ENCODE assay signal across 10 mouse cellular contexts in genomic region chr10:39571011-39571410, GRCm38 (mm10). TPM values are rescaled to one million over a fixed set of nuclear protein-coding genes. Genes with fewer than 3 reads are reported as not detected.
DNase-seq lines count a peak whose midpoint lies in the region; ATAC-seq and TF ChIP-seq lines count a peak whose summit lies in the region.
"Had no signal": no experiment of that assay in that cellular context is flagged by ENCODE, and none has a peak within 500 bp of the region (broad histone marks: within the 10 kb centered on the region; RNA-seq: fewer than 3 reads in every experiment).

No protein-coding gene starts in this region.

- no peak for ATAC-seq in lung, embryonic 16.5 days (ENCODE audit: low read depth)
- ATAC-seq in lung, postnatal 0 days, result no peak
- peak; percentile 46 for ATAC-seq in hindbrain, embryonic 16.5 days
- ATAC-seq in stomach, embryonic 16.5 days (ENCODE audit: insufficient read depth, low FRiP score), result no peak
- no peak for ATAC-seq in liver, embryonic 12.5 days

- peak; percentile 53 for DNase-seq in adrenal gland, adult 2 months
- no peak for DNase-seq in adrenal gland, postnatal 4 days (ENCODE audit: low spot score in 2 of 2)
- DNase-seq in lung, postnatal 0 days (ENCODE audit: low spot score), result no peak
- no peak for DNase-seq in gastrocnemius, postnatal 4 days (ENCODE audit: low spot score in 2 of 2)
- DNase-seq: cerebellum, adult 9-11 months; right cerebral cortex, postnatal 4 days had no signal

- WGBS in lung, embryonic 16.5 days, result 23% methylated on average over 7 of the region's 7 CpGs
- WGBS in lung, postnatal 0 days, result 40% methylated on average over 7 of the region's 7 CpGs
- 34% methylated on average over 7 of the region's 7 CpGs for WGBS in hindbrain, embryonic 16.5 days
- 25% methylated on average over 7 of the region's 7 CpGs for WGBS in stomach, embryonic 16.5 days
- 40% methylated on average over 7 of the region's 7 CpGs for WGBS in liver, embryonic 12.5 days (ENCODE audit: insufficient replicate concordance)

- TF ChIP-seq EP300 in lung, postnatal 0 days (IDR thresholded peaks at IDR 0.05), result no peak

- TF ChIP-seq CTCF in lung, postnatal 0 days (IDR thresholded peaks at IDR 0.05), result no peak

- peaks cover 7% of the 10 kb centered on the region; the same call in 1 of the 2 replicates for H3K4me1 ChIP-seq in lung, embryonic 16.5 days (replicated peaks; ENCODE audit: control insufficient read depth, insufficient read depth, low read length)
- H3K4me1 ChIP-seq in lung, postnatal 0 days (ENCODE audit: insufficient read depth, low read depth, low read length), result no peaks in the 10 kb centered on the region
- H3K4me1 ChIP-seq in hindbrain, embryonic 16.5 days (ENCODE audit: control insufficient read depth, insufficient read depth, low read depth, low read length), result peaks cover 24% of the 10 kb centered on the region
- H3K4me1 ChIP-seq in stomach, embryonic 16.5 days (ENCODE audit: control insufficient read depth, insufficient read depth, low read length), result peaks cover 26% of the 10 kb centered on the region
- peaks cover 5% of the 10 kb centered on the region; the same call in 1 of the 2 replicates for H3K4me1 ChIP-seq in liver, embryonic 12.5 days

- H3K9me3 ChIP-seq in lung, embryonic 16.5 days (ENCODE audit: control insufficient read depth, low read length), result no peaks in the 10 kb centered on the region
- H3K9me3 ChIP-seq in lung, postnatal 0 days (ENCODE audit: low read length), result no peaks in the 10 kb centered on the region
- no peaks in the 10 kb centered on the region for H3K9me3 ChIP-seq in hindbrain, embryonic 16.5 days (ENCODE audit: control insufficient read depth, low read length)
- H3K9me3 ChIP-seq in stomach, embryonic 16.5 days (replicated peaks; ENCODE audit: control insufficient read depth, low read length), result no peaks in the 10 kb centered on the region
- H3K9me3 ChIP-seq in liver, embryonic 12.5 days (replicated peaks), result no peaks in the 10 kb centered on the region

- no peak overlapping the region for H3K9ac ChIP-seq in lung, embryonic 16.5 days (ENCODE audit: low read length)
- no peak overlapping the region for H3K9ac ChIP-seq in lung, postnatal 0 days (replicated peaks; ENCODE audit: low read depth)
- H3K9ac ChIP-seq in hindbrain, embryonic 16.5 days (ENCODE audit: low read depth, low read length), result no peak overlapping the region
- H3K9ac ChIP-seq in stomach, embryonic 16.5 days (ENCODE audit: low read length), result no peak overlapping the region
- no peak overlapping the region for H3K9ac ChIP-seq in liver, embryonic 12.5 days

- H3K27me3 ChIP-seq in lung, embryonic 16.5 days (ENCODE audit: control insufficient read depth, insufficient read depth, low read depth, low read length), result no peaks in the 10 kb centered on the region
- H3K27me3 ChIP-seq in lung, postnatal 0 days (replicated peaks; ENCODE audit: insufficient read depth, low read length), result no peaks in the 10 kb centered on the region
- no peaks in the 10 kb centered on the region for H3K27me3 ChIP-seq in hindbrain, embryonic 16.5 days (replicated peaks; ENCODE audit: control insufficient read depth, insufficient read depth, low read length)
- no peaks in the 10 kb centered on the region for H3K27me3 ChIP-seq in stomach, embryonic 16.5 days (ENCODE audit: control insufficient read depth, insufficient read depth, low read length)
- 0 out of 2 replicates have a peak, but pooled peaks cover 7% of the 10 kb centered on the region for H3K27me3 ChIP-seq in liver, embryonic 12.5 days (replicated peaks)

- no peak overlapping the region for H3K4me3 ChIP-seq in lung, embryonic 16.5 days (ENCODE audit: low read length)
- H3K4me3 ChIP-seq in lung, postnatal 0 days (ENCODE audit: low read depth, low read length), result no peak overlapping the region
- no peak overlapping the region for H3K4me3 ChIP-seq in hindbrain, embryonic 16.5 days (ENCODE audit: low read length)
- no peak overlapping the region for H3K4me3 ChIP-seq in stomach, embryonic 16.5 days (replicated peaks; ENCODE audit: low read length)
- H3K4me3 ChIP-seq in liver, embryonic 12.5 days, result no peak overlapping the region

- H3K27ac ChIP-seq in lung, embryonic 16.5 days (ENCODE audit: low read length), result peak overlapping the region; percentile 29
- H3K27ac ChIP-seq in lung, postnatal 0 days (ENCODE audit: low read length), result no peak overlapping the region
- H3K27ac ChIP-seq in hindbrain, embryonic 16.5 days (ENCODE audit: low read depth, low read length), result peak overlapping the region; percentile 61
- peak overlapping the region; percentile 7; the same call in 1 of the 2 replicates for H3K27ac ChIP-seq in stomach, embryonic 16.5 days (ENCODE audit: low read length)
- H3K27ac ChIP-seq in liver, embryonic 12.5 days, result no peak overlapping the region

- H3K36me3 ChIP-seq in lung, embryonic 16.5 days (ENCODE audit: control insufficient read depth, insufficient read depth, low read length), result no peaks in the 10 kb centered on the region
- H3K36me3 ChIP-seq in lung, postnatal 0 days (ENCODE audit: insufficient read depth, low read length), result no peaks in the 10 kb centered on the region
- H3K36me3 ChIP-seq in hindbrain, embryonic 16.5 days (ENCODE audit: control insufficient read depth, insufficient read depth, low read length), result 0 out of 2 replicates have a peak, but pooled peaks cover 2% of the 10 kb centered on the region
- no peaks in the 10 kb centered on the region for H3K36me3 ChIP-seq in stomach, embryonic 16.5 days (ENCODE audit: control insufficient read depth, insufficient read depth, low read length)
- H3K36me3 ChIP-seq in liver, embryonic 12.5 days, result no peaks in the 10 kb centered on the region

- H3K4me2 ChIP-seq in lung, embryonic 16.5 days (ENCODE audit: low read depth, low read length), result no peak overlapping the region
- no peak overlapping the region for H3K4me2 ChIP-seq in lung, postnatal 0 days (replicated peaks; ENCODE audit: low read depth, low read length)
- no peak overlapping the region for H3K4me2 ChIP-seq in hindbrain, embryonic 16.5 days (ENCODE audit: low read length)
- H3K4me2 ChIP-seq in stomach, embryonic 16.5 days (ENCODE audit: low read depth, low read length), result no peak overlapping the region
- H3K4me2 ChIP-seq in liver, embryonic 12.5 days, result no peak overlapping the region

RNA-seq across cellular contexts. Expression of gene Traf3ip2, which starts 41.7 kb away (rescaled TPM):
- 10 to 100 TPM; 15.3 to 19.1 TPM for total RNA-seq in adrenal gland, adult 2 months (2021)
- polyA plus RNA-seq in adrenal gland, adult 2 months (2012; rRNA removed), result 20.2 and 24.2 TPM in 2 replicates
- 10 to 100 TPM; 24.0 to 24.8 TPM for total RNA-seq in adrenal gland, postnatal 4 days (2021)
- polyA plus RNA-seq in lung, embryonic 16.5 days (2015; fragmentation: Nextera tagmentation; extraction: Ambion mirVana), result 34.2 and 37.9 TPM in 2 replicates
- polyA plus RNA-seq in lung, postnatal 0 days (2015; fragmentation: Nextera tagmentation; extraction: Ambion mirVana), result 30.6 and 31.7 TPM in 2 replicates
- 6.7 and 8.0 TPM in 2 replicates for polyA plus RNA-seq in hindbrain, embryonic 16.5 days (2015; fragmentation: Nextera tagmentation; extraction: Ambion mirVana)
- polyA plus RNA-seq in stomach, embryonic 16.5 days (2015; fragmentation: Nextera tagmentation; extraction: Ambion mirVana), result 32.1 and 33.1 TPM in 2 replicates
- 1 to 10 TPM; 4.4 to 5.8 TPM for total RNA-seq in gastrocnemius, postnatal 4 days (2021)
- 2.1 and 3.1 TPM in 2 replicates for polyA plus RNA-seq in liver, embryonic 12.5 days (2016; fragmentation: Nextera tagmentation; extraction: Ambion mirVana)

Comparison
In these comparisons a context has a peak if more than half of its experiments do, and no peak if none do; other contexts are left out.
1. H3K27ac ChIP-seq: peak in lung, embryonic 16.5 days (single experiment), hindbrain, embryonic 16.5 days (single experiment) and stomach, embryonic 16.5 days (single experiment); none in lung, postnatal 0 days (single experiment) and liver, embryonic 12.5 days (single experiment).